Mouse (Mus musculus) midbrain, embryonic 12.5 days (tissue): Measurements from ENCODE around the gene Crygb. TPM values are rescaled to one million over a fixed set of nuclear protein-coding genes. Genes with fewer than 3 reads are reported as not detected.

Source experiments
- ATAC-seq: fragments of 200-750 bp; cut with Nextera tagmentation; 2 replicates; pipeline ENCODE4 v1.8.0; 2017; ENCODE audit warnings: low read depth, moderate TSS enrichment, moderate library complexity; ENCODE audit not compliant: low FRiP score
- H3K27ac ChIP-seq: fragments of 300-500 bp; sonication (generic); replicated peaks from 2 replicates; pipeline ENCODE4 v1.5.1; 2016; ENCODE audit warnings: mild to moderate bottlenecking
- H3K27me3 ChIP-seq: fragments of 300-500 bp; sonication (generic); 2 replicates; pipeline ENCODE4 v1.6.1; 2016; ENCODE audit warnings: mild to moderate bottlenecking
- H3K36me3 ChIP-seq: fragments of 300-500 bp; sonication (generic); 2 replicates; pipeline ENCODE4 v1.6.1; 2016
- H3K4me1 ChIP-seq: fragments of 300-500 bp; sonication (generic); 2 replicates; pipeline ENCODE4 v1.6.1; 2016
- H3K4me2 ChIP-seq: fragments of 300-500 bp; sonication (generic); replicated peaks from 2 replicates; pipeline ENCODE4 v1.6.1; 2016; ENCODE audit warnings: mild to moderate bottlenecking, moderate library complexity
- H3K4me3 ChIP-seq: fragments of 300-500 bp; sonication (generic); 2 replicates; pipeline ENCODE4 v1.5.1; 2016; ENCODE audit warnings: mild to moderate bottlenecking
- H3K9ac ChIP-seq: fragments of 300-500 bp; sonication (generic); replicated peaks from 2 replicates; pipeline ENCODE4 v1.6.1; 2016; ENCODE audit warnings: mild to moderate bottlenecking, moderate library complexity
- H3K9me3 ChIP-seq: fragments of 300-500 bp; sonication (generic); 2 replicates; pipeline ENCODE4 v1.6.1; 2016; ENCODE audit warnings: mild to moderate bottlenecking
- WGBS: fragments of 180-500 bp; shearing (Covaris S2); methylation state at CpG from one replicate; pipeline ENCODE4 v1.1.7; 2016; 5-methylcytosine and 5-hydroxymethylcytosine counted together
- polyA plus RNA-seq: library from polyadenylated mRNA; unstranded; fragments of >200 nt; fragmentation: Nextera tagmentation; extraction: Ambion mirVana; gene quantifications from 2 replicates; pipeline ENCODE4 v1.2.1, GENCODE M21; 2016

Crygb gene
- 0.36 TPM in 1 of 2 replicates, not detected in the other for polyA plus RNA-seq

DNA sequence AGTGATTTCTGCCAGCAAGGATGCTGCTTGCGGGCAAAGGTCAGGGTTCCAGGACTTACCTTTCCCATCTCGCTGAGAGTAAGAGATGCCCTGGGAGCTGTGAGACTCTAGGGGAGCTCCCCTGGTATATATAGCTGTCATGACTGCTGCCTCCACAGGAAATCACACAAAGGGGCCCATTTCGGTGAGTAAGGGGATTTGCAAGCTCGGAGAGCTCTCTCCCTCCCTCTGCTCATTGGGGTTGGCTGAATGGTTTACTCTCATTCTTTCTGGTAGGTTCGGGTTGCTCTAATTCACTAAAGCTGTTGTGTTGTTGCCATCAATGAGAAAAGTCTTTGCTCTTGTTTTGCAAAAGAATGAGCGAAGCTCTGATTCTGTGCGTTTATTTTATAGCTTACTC is at the start of gene Crygb:
Gene Crygb (minus strand): TSS at position 101 of the 400 bp plus-strand sequence.
- Histone ChIP-seq H3K4me2 (no peak within 1 kb of the TSS), H3K27ac (no peak within 1 kb of the TSS), H3K4me1 (0 out of 2 replicates have a peak, but pooled peaks cover 2% of the 10 kb centered on the region), H3K4me3 (no peak within 1 kb of the TSS), H3K36me3 (no peaks in the 10 kb centered on the region), H3K27me3 (no peaks in the 10 kb centered on the region), H3K9me3 (no peaks in the 10 kb centered on the region), H3K9ac (no peak within 1 kb of the TSS)
- 24% methylated on average over 7 of the region's 7 CpGs for WGBS
- no peak for ATAC-seq

DNA sequence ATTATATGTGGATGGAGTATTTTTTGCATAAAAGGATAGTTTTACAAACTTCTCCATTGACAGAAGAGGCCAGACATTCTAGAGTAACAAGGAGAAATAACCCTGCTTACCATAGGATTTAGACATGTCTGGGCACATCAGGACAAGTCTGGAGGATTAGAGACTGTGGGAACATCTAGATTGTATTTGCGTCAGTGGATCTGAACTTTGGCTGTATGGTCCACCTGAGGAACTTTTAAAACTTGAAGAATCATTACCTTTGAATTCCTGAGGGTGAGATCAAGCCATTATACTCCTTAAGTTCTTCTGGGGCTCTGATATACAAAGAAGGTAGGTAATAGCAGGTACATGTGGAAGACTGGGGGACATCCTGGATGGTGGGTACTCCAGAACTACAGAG is 49.6 kb upstream of the Crygb start:
- H3K36me3 ChIP-seq, result no peaks in the 10 kb centered on the region
- H3K27ac ChIP-seq, result no peak overlapping the region
- WGBS, result 86% methylated on average over 1 of the region's 1 CpGs
- no peak overlapping the region for H3K4me3 ChIP-seq
- ATAC-seq, result no peak
- no peak overlapping the region for H3K4me2 ChIP-seq
- H3K9ac ChIP-seq, result no peak overlapping the region
- no peaks in the 10 kb centered on the region for H3K27me3 ChIP-seq
- no peaks in the 10 kb centered on the region for H3K9me3 ChIP-seq
- no peaks in the 10 kb centered on the region for H3K4me1 ChIP-seq

DNA sequence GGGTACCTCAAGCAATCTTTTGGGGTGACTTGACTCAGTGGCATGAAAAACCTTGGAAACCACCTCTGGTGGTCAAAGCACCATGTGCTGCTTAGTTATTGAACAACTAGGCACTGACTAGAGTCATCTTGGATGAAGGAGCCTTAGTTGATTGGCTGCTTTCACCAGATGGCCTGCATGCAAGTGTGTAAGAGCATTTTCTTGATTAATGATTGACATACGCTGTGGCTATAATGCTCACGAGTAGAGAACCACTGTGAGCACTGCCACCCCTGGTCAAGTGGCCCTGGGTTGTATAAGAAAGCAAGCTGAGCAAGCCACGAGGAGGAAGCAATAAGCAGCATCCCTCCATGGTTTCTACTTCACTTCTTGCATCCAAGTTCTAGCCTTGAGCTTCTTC is 48.1 kb upstream of the Crygb start:
- H3K9ac ChIP-seq, result no peak overlapping the region
- H3K4me3 ChIP-seq, result no peak overlapping the region
- H3K27ac ChIP-seq, result no peak overlapping the region
- no peaks in the 10 kb centered on the region for H3K4me1 ChIP-seq
- no peaks in the 10 kb centered on the region for H3K36me3 ChIP-seq
- no peaks in the 10 kb centered on the region for H3K9me3 ChIP-seq
- H3K4me2 ChIP-seq, result no peak overlapping the region
- WGBS, result 75% methylated on average over 3 of the region's 3 CpGs
- H3K27me3 ChIP-seq, result no peaks in the 10 kb centered on the region
- ATAC-seq, result no peak

DNA sequence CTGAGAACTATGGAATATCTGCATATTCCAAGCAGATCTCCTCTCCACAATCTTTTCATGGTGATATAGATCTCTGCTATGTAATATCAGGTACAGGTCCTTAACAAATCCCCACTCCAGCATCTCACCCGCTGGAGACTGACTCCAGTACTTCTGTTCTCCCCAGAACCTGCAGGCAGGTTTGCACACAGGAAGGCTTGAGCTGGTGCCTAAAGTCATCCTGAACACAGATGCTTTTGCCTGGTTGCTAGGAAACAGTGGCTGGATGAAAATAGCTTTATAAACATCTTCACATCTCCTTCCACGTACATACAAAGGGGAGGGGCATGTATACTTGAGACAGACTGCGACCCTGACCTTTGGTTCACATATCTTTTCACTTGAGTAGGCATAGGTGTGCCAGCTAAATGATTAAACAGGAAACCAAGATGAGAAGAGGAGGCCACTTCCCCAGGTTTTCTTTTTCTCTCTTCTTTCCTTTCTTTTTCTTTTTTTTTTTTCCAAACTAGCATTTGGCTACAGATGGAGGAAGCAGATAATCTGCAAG is 47.6 kb upstream of the Crygb start:
- H3K9ac ChIP-seq, result no peak overlapping the region
- H3K27ac ChIP-seq, result no peak overlapping the region
- no peaks in the 10 kb centered on the region for H3K9me3 ChIP-seq
- no peaks in the 10 kb centered on the region for H3K27me3 ChIP-seq
- H3K4me1 ChIP-seq, result no peaks in the 10 kb centered on the region
- 86% methylated on average over 3 of the region's 3 CpGs for WGBS
- H3K4me3 ChIP-seq, result no peak overlapping the region
- no peaks in the 10 kb centered on the region for H3K36me3 ChIP-seq
- H3K4me2 ChIP-seq, result no peak overlapping the region
- no peak for ATAC-seq

DNA sequence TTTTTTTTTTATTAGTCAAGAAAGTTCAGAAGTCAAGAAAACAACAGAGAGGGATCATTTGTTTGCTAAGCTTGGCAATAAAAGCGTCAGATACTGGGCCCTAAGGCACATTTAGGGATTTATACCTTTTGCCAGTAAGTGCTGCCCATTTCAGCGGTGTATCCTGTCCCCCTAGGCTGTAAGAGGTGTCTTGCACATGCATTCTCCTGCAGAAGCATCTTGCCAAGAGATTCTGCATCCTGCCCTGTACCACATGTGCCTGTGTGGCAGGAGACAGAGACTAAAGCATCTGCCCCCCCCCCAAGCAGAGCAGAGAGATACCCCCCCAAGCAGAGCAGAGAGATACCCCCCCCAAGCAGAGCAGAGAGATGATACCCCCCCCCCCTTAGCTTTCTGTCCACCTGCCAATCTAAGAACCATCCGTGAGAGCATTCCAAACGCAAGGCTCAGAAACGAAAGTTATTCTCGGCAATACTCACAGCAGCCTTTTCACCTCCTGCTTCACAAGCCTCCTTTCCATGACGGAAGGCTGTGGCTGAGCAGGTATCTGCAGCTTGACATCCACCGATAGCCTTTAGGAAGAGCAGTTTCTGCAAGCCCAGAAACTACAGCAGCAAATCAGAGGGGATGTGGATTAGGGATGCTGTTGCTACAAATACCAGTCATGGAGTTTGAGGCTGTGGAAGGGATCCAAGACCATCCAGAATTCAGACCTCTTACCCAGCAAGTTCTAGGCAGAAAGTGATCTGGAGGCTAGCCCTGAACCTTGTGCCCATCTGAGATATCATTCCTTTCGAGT is 40.7 kb upstream of the Crygb start, which contains the start of gene D630023F18Rik:
Gene D630023F18Rik (minus strand): TSS at position 641 of the 799 bp plus-strand sequence.
- no peak within 1 kb of the TSS for H3K27ac ChIP-seq
- H3K9ac ChIP-seq, result no peak within 1 kb of the TSS; the same call in 1 of the 2 replicates
- no peaks in the 10 kb centered on the region for H3K36me3 ChIP-seq
- no peaks in the 10 kb centered on the region for H3K27me3 ChIP-seq
- peak within 1 kb of the TSS; percentile 21 for H3K4me3 ChIP-seq
- H3K9me3 ChIP-seq, result no peaks in the 10 kb centered on the region
- H3K4me2 ChIP-seq, result peak within 1 kb of the TSS; percentile 50
- no peak for ATAC-seq
- no peaks in the 10 kb centered on the region for H3K4me1 ChIP-seq
- 24% methylated on average over 9 of the region's 9 CpGs for WGBS

DNA sequence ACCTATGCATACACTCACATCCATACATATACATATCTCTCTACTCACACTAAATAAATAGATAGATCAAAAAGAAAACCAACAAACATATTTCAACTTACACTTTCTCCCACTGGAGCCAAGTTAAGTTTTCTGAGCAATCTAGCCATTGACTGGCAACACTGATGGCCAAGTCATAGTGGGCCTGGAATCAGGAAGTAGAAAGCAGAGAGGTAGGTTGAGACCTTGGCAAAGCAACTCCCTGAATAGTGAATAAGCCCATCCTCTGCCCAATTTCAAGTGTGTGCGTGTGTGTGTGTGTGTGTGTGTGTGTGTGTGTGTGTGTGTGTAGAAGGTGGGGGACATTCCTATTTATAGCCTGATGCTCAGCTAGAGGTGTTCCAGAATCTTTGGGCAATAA is 37.4 kb upstream of the Crygb start, which contains the start of gene Gm28845:
Gene Gm28845 (minus strand): TSS at position 121 of the 400 bp plus-strand sequence.
- WGBS, result 69% methylated on average over 1 of the region's 1 CpGs
- no peak for ATAC-seq

DNA sequence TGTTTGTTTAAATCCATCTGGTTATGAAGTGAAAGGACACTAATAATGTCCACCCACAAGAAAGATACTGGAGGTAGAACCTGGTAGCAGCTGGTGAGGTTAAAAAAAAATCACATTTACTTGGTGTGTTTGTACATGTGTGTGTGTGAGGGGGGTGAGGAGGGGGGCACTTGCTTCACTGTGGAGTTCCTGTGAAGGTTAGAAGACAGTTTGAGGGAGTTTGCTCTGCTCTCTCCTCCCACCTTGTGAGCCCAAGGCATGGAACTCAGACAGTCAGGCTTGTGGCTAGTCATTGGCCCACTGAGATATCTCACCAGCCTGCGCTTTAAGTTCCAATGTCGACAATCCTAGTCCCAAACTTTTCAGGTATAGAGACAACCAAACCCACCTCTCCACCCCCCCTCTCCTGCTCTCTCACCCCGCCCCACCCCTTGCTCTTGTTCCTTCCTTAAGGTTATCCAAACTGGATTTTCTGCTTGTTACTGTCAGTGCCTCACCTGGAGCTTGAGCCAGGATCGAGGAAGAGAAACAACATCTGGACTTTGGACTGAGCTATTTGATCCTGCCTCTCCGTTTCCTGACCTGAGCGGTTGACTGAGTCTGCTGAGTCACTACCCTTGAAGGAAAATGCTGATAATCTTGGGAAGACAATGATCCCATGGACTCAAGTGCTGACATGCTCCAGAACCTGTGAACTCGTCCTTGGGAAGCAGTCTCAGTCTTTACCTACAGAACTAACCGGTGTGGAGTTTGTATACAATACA is 36.2 kb upstream of the Crygb start:
- Histone ChIP-seq H3K36me3 (no peaks in the 10 kb centered on the region), H3K27me3 (no peaks in the 10 kb centered on the region), H3K4me2 (no peak overlapping the region), H3K4me3 (no peak overlapping the region), H3K4me1 (no peaks in the 10 kb centered on the region), H3K9me3 (no peaks in the 10 kb centered on the region), H3K9ac (no peak overlapping the region), H3K27ac (no peak overlapping the region)
- no peak for ATAC-seq
- 76% methylated on average over 8 of the region's 8 CpGs for WGBS

More for the DNA sequence above, 37.4 kb upstream of the Crygb start, which contains the start of gene Gm28845:
- H3K36me3 ChIP-seq, result no peaks in the 10 kb centered on the region
- H3K27ac ChIP-seq, result no peak within 1 kb of the TSS
- no peak within 1 kb of the TSS for H3K9ac ChIP-seq
- no peak within 1 kb of the TSS for H3K4me3 ChIP-seq
- no peak within 1 kb of the TSS for H3K4me2 ChIP-seq
- no peaks in the 10 kb centered on the region for H3K27me3 ChIP-seq
- H3K4me1 ChIP-seq, result no peaks in the 10 kb centered on the region
- H3K9me3 ChIP-seq, result no peaks in the 10 kb centered on the region

DNA sequence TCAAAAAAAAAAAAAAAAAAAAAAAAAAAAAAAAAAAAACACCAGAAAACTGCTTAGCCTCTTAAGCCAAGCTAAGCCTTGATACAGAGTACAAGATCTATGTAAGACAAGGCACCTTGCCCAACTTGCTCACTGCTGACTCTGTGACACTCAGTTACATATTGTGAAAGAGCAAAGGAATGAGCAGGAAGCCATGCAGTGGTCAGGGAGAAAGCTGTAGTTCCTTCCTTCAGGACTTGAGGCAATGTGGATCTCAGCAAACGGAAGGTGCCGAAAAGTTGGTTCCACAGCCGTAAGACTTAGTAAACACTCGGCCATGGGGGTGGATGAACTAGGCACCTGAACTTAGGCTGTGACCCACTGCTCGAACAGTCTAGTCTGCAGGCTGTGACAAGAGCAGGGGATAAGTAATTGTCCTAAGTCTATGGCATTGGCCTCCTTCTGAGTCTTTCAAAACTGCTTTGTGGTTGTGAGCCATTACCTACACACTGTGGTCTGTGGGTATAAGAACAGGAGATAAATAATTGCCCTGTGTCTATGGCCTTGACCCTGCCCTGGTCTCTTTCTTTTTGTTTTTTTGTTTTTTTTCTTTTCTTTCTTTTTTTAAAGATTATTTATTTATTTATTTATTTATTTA is 31.6 kb upstream of the Crygb start:
- Histone ChIP-seq H3K36me3 (no peaks in the 10 kb centered on the region), H3K4me2 (no peak overlapping the region), H3K27ac (no peak overlapping the region), H3K9me3 (no peaks in the 10 kb centered on the region), H3K4me3 (no peak overlapping the region), H3K4me1 (no peaks in the 10 kb centered on the region), H3K27me3 (no peaks in the 10 kb centered on the region), H3K9ac (no peak overlapping the region)
- 90% methylated on average over 5 of the region's 5 CpGs for WGBS
- ATAC-seq, result no peak

DNA sequence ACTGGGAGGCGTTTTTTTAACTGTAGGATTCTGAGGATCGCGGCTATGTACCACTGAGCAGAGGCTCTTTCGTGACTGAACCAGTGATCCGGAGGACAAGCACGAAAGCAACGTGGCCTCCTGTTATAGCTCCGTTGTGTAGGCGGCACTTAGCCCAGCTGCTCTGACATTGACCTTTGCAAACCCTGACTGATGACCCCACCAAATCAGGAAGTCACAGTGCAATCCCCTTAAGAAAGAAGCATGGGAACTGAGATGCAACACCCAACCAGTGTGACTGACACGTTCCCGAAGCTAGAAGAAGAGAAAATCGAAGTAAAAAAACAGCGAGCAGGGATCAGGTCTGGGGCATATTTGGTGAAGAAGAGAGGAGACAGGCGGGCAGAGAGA is 30.7 kb upstream of the Crygb start:
- Histone ChIP-seq H3K9ac (no peak overlapping the region), H3K36me3 (no peaks in the 10 kb centered on the region), H3K4me1 (no peaks in the 10 kb centered on the region), H3K9me3 (no peaks in the 10 kb centered on the region), H3K27ac (no peak overlapping the region), H3K4me2 (peak overlapping the region; percentile 18; the same call in 1 of the 2 replicates), H3K4me3 (no peak overlapping the region), H3K27me3 (no peaks in the 10 kb centered on the region)
- no peak for ATAC-seq
- 62% methylated on average over 14 of the region's 14 CpGs for WGBS

DNA sequence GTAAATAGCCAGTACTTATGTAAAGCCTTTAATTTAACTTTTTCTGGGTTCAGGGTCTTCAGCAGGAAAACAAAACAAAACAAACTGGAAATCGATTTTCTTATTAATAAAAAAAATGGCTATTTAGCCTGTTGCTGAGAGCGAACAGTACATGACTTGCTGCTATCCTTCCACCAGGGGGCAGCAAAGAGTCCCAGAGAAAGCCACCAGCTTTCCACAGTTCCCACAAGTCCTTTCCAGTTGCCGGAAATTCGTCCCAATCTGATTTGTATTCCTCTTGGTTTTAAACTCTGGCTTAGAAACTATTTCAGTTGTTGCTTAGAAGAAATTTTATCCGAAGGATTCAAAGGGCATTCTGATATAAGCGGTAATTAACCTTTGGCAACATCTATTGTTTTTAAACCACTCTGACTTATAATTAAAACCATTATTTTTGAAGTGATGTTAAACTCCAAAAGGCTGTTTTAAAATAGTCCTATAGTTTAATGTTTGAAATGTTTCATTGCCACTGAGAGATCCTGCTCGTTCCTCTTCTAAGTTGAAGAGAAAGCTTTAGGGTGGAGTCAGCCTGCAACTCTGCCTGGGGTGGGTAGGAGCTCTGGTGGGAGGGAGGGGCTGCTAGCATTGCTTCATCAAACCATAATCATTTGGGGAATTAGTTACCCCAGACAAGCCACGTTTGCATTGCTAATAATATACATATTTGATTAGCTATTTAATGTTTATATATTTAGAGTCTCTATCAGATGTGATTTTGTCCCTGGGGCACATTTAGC is 30.1 kb upstream of the Crygb start:
- no peaks in the 10 kb centered on the region for H3K4me1 ChIP-seq
- H3K4me3 ChIP-seq, result no peak overlapping the region
- H3K9me3 ChIP-seq, result no peaks in the 10 kb centered on the region
- H3K4me2 ChIP-seq, result peak overlapping the region; percentile 18; the same call in 1 of the 2 replicates
- no peaks in the 10 kb centered on the region for H3K27me3 ChIP-seq
- ATAC-seq, result 0 out of 2 replicates have a peak, but pooled peaks have one; percentile 34
- H3K9ac ChIP-seq, result no peak overlapping the region
- H3K27ac ChIP-seq, result no peak overlapping the region
- H3K36me3 ChIP-seq, result no peaks in the 10 kb centered on the region
- 16% methylated on average over 8 of the region's 8 CpGs for WGBS

DNA sequence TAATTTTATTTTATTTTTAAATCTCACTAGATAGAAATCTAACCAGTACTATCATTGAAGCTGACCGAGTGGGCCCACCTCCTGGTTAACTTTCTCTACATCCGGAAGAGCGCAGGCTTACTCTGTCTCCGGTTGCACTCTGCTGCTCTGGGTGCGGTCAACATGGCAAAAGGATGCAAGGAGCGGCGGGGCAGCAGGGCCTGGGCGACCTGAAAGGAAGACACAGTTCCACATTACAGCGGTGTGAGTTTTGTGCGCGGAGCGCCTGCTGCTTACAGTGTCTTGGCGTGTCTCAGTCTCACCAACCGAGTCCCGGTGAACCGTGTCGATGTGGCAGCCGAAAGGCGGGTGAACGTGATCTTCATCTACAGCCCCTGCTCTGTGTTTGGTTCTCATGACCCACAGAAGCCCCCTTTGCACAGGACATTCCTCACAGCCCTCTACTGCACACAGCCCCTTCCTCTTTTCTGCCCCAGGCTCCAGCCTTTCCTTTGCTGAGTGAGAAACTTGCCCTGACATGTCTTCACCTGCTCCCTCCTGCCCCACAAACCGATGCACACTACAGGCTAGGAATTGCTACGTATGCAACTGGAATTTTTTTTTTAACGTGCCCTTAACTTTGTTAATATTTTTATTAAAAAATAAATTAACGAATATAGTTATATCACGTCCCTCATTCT is 27.8 kb upstream of the Crygb start:
- 77% methylated on average over 25 of the region's 25 CpGs for WGBS
- Histone ChIP-seq H3K4me3 (no peak overlapping the region), H3K4me2 (no peak overlapping the region), H3K27me3 (no peaks in the 10 kb centered on the region), H3K4me1 (no peaks in the 10 kb centered on the region), H3K9ac (no peak overlapping the region), H3K27ac (no peak overlapping the region), H3K36me3 (no peaks in the 10 kb centered on the region), H3K9me3 (no peaks in the 10 kb centered on the region)
- no peak for ATAC-seq
